Mouse (Mus musculus) liver, adult 2 months (tissue): Measurements from ENCODE around the gene Fam92b.

Source experiments
- CTCF ChIP-seq: fragments of 200-500 bp; IDR thresholded peaks from 2 replicates; pipeline ENCODE4 v1.5.1; 2011; ENCODE audit warnings: low read depth, low read length, control low read depth
- POLR2A ChIP-seq: fragments of 200-500 bp; IDR thresholded peaks from 2 replicates; pipeline ENCODE4 v1.6.1; 2011; ENCODE audit warnings: low read length, control low read depth; ENCODE audit not compliant: insufficient read depth; ENCODE audit errors: extremely low read depth

- no peak for TF ChIP-seq POLR2A
- no peak for TF ChIP-seq CTCF
Observed at GRCm38 (mm10) chr8:120213229-120213628, 36.0 kb upstream of the Fam92b start.
